Mouse (Mus musculus) heart, adult 18-20 months (tissue): ENCODE data around the gene Nfe2l3. TPM values are rescaled to one million over a fixed set of nuclear protein-coding genes. Genes with fewer than 3 reads are reported as not detected.
"Not testable (repeated sequence)": the region's sequence is repeated elsewhere in the genome, so short reads cannot be mapped to it uniquely, and the experiment has no call there.

Source experiments
- DNase-seq, 2 experiments: peaks; one replicate each; pipeline ENCODE4 v3.0.0; 2021 to 2022; ENCODE audit warnings: mixed read lengths in 1 of 2
- total RNA-seq, 2 experiments: library from RNA; stranded (reverse); gene quantifications; 2 replicates each; pipeline ENCODE4 v1.2.3; 2021

Nfe2l3 gene
- total RNA-seq, 2 experiments from 2014 or later, result 0.18 TPM; not detected in 1

- DNase-seq, result no peak
Measured at GRCm38 (mm10) chr6:51452927-51453503, 20.5 kb downstream of the Nfe2l3 start.

GRCm38 (mm10) chr6:51454949-51455348 is 22.5 kb downstream of the Nfe2l3 start:
- DNase-seq, result no peak

- DNase-seq, result no peak
Measured at GRCm38 (mm10) chr6:51456198-51456597, 23.7 kb downstream of the Nfe2l3 start.

GRCm38 (mm10) chr6:51457283-51457682 is 24.8 kb downstream of the Nfe2l3 start:
- DNase-seq, result no peak

- DNase-seq, result no peak
Measured at GRCm38 (mm10) chr6:51457770-51458387, 25.4 kb downstream of the Nfe2l3 start.

GRCm38 (mm10) chr6:51458925-51459312 is 26.4 kb downstream of the Nfe2l3 start:
- DNase-seq, result no peak

- DNase-seq, result no peak
Measured at GRCm38 (mm10) chr6:51459313-51460020, 27.0 kb downstream of the Nfe2l3 start.

GRCm38 (mm10) chr6:51460021-51460360 is 27.5 kb downstream of the Nfe2l3 start:
- no peak for DNase-seq

GRCm38 (mm10) chr6:51460363-51460762 is 27.9 kb downstream of the Nfe2l3 start:
- DNase-seq, result no peak

- DNase-seq, result no peak
Measured at GRCm38 (mm10) chr6:51467649-51468048, 35.2 kb downstream of the Nfe2l3 start.

- peak; percentile 81 to 90 for DNase-seq
Measured at GRCm38 (mm10) chr6:51468891-51469561, 36.6 kb downstream of the Nfe2l3 start.

GRCm38 (mm10) chr6:51469715-51470310 is 37.3 kb downstream of the Nfe2l3 start, which contains the start of gene Hnrnpa2b1:
Hnrnpa2b1 (minus strand) TSS chr6:51469894.
- peak; percentile 98 to 100 for DNase-seq

GRCm38 (mm10) chr6:51470311-51471178 is 38.1 kb downstream of the Nfe2l3 start, which contains the start of gene Cbx3:
Cbx3 (plus strand) TSS chr6:51470360.
- DNase-seq, result peak; percentile 81 to 84

GRCm38 (mm10) chr6:51471179-51471505 is 38.7 kb downstream of the Nfe2l3 start:
- no peak for DNase-seq

GRCm38 (mm10) chr6:51471782-51472181 is 39.3 kb downstream of the Nfe2l3 start:
- no peak for DNase-seq

GRCm38 (mm10) chr6:51472213-51472612 is 39.7 kb downstream of the Nfe2l3 start:
- no peak for DNase-seq

- no peak for DNase-seq
Measured at GRCm38 (mm10) chr6:51479136-51479731, 46.8 kb downstream of the Nfe2l3 start.

- no peak for DNase-seq
Measured at GRCm38 (mm10) chr6:51481548-51481947, 49.1 kb downstream of the Nfe2l3 start.

GRCm38 (mm10) chr6:51483861-51484260 is 51.4 kb downstream of the Nfe2l3 start:
- DNase-seq, result no peak

- DNase-seq, result not testable (repeated sequence)
Measured at GRCm38 (mm10) chr6:51484556-51484955, 52.1 kb downstream of the Nfe2l3 start.

GRCm38 (mm10) chr6:51485646-51486045 is 53.2 kb downstream of the Nfe2l3 start:
- no peak for DNase-seq
